Mouse (Mus musculus): ENCODE data around the gene Zar1.
"Not testable (repeated sequence)": the region's sequence is repeated elsewhere in the genome, so short reads cannot be mapped to it uniquely, and the experiment has no call there.

Zar1 gene

GRCm38 (mm10) chr5:72580970-72581332, at the start of gene Zar1:
Gene Zar1, minus strand, starts transcription at chr5:72581254.
- not testable (repeated sequence) for DNase-seq (ENCODE audit: low read depth, low spot score)

GRCm38 (mm10) chr5:72630026-72630425, 49.0 kb upstream of the Zar1 start:
- peak; percentile 43 for DNase-seq (ENCODE audit: low read depth, low spot score)

GRCm38 (mm10) chr5:72621022-72621421, 40.0 kb upstream of the Zar1 start:
- no peak for DNase-seq (ENCODE audit: low read depth, low spot score)

GRCm38 (mm10) chr5:72617413-72617812, 36.4 kb upstream of the Zar1 start:
- no peak for DNase-seq (ENCODE audit: low read depth, low spot score)

GRCm38 (mm10) chr5:72603138-72603537, 22.1 kb upstream of the Zar1 start:
- DNase-seq (ENCODE audit: low read depth, low spot score), result no peak

GRCm38 (mm10) chr5:72601006-72601405, 20.0 kb upstream of the Zar1 start:
- peak; percentile 50 for DNase-seq (ENCODE audit: low read depth, low spot score)

- no peak for DNase-seq (ENCODE audit: low read depth, low spot score)
Measured at GRCm38 (mm10) chr5:72587192-72587681, 6.2 kb upstream of the Zar1 start, which contains the start of gene Gm5868. Gene Gm5868, minus strand, starts transcription at chr5:72587551.

GRCm38 (mm10) chr5:72586667-72587191, 5.7 kb upstream of the Zar1 start:
- not testable (repeated sequence) for DNase-seq (ENCODE audit: low read depth, low spot score)

GRCm38 (mm10) chr5:72586122-72586521, 5.1 kb upstream of the Zar1 start:
- DNase-seq (ENCODE audit: low read depth, low spot score), result not testable (repeated sequence)

- DNase-seq (ENCODE audit: low read depth, low spot score), result not testable (repeated sequence)
Measured at GRCm38 (mm10) chr5:72580088-72580969, 725 bp downstream of the Zar1 start.

GRCm38 (mm10) chr5:72579599-72579998, 1.5 kb downstream of the Zar1 start:
- not testable (repeated sequence) for DNase-seq (ENCODE audit: low read depth, low spot score)

- no peak for DNase-seq (ENCODE audit: low read depth, low spot score)
Measured at GRCm38 (mm10) chr5:72565621-72566020, 15.4 kb downstream of the Zar1 start.

- not testable (repeated sequence) for DNase-seq (ENCODE audit: low read depth, low spot score)
Measured at GRCm38 (mm10) chr5:72563183-72563582, 17.9 kb downstream of the Zar1 start.

GRCm38 (mm10) chr5:72560976-72561628, 20.0 kb downstream of the Zar1 start:
- no peak for DNase-seq (ENCODE audit: low read depth, low spot score)

- DNase-seq (ENCODE audit: low read depth, low spot score), result peak; percentile 99
Measured at GRCm38 (mm10) chr5:72559544-72560049, 21.5 kb downstream of the Zar1 start, which contains the start of gene Nfxl1. Gene Nfxl1, minus strand, starts transcription at chr5:72559684.

- DNase-seq (ENCODE audit: low read depth, low spot score), result peak; percentile 12
Measured at GRCm38 (mm10) chr5:72558716-72559526, 22.1 kb downstream of the Zar1 start.

- no peak for DNase-seq (ENCODE audit: low read depth, low spot score)
Measured at GRCm38 (mm10) chr5:72556245-72556644, 24.8 kb downstream of the Zar1 start.

- no peak for DNase-seq (ENCODE audit: low read depth, low spot score)
Measured at GRCm38 (mm10) chr5:72551209-72551608, 29.8 kb downstream of the Zar1 start.

GRCm38 (mm10) chr5:72528896-72529295, 52.2 kb downstream of the Zar1 start:
- no peak for DNase-seq (ENCODE audit: low read depth, low spot score)

Data from brain, adult 2 months (tissue).